ENCODE assay signal across 21 mouse cellular contexts in the genomic region with DNA sequence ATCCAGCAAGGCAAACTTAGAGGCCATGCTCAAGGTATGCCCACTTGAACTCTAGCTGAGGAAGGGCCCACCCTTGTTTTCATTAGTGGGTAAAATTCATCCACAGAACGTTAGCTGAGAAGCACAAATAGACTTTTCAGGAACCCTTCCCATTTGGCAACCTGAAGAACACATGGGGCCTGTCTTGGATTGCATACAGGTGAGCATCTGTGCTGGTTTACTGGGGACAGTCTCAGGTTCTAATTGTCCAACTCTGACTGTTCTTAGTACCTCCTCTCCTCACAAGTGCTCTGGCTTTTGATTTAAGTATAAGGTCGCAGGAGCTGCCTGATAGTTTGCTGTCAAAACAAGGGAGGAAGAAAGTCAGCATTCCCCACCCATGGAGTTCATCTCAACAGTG.
"Had no signal": no experiment of that assay in that cellular context is flagged by ENCODE, and none has a peak within 500 bp of the region (broad histone marks: within the 10 kb centered on the region; RNA-seq: fewer than 3 reads in every experiment).

No protein-coding gene starts in this region.

- H3K4me2 ChIP-seq: limb, embryonic 13.5 days; liver, embryonic 13.5 days; midbrain, embryonic 13.5 days; neural tube, embryonic 12.5 days; neural tube, embryonic 15.5 days had no signal

- H3K9me3 ChIP-seq: limb, embryonic 10.5 days; limb, embryonic 13.5 days; liver, embryonic 13.5 days; neural tube, embryonic 12.5 days; neural tube, embryonic 15.5 days had no signal

- H3K4me1 ChIP-seq: limb, embryonic 10.5 days; limb, embryonic 13.5 days; liver, embryonic 13.5 days; midbrain, embryonic 13.5 days; neural tube, embryonic 12.5 days; neural tube, embryonic 15.5 days had no signal

- H3K27me3 ChIP-seq: limb, embryonic 13.5 days; liver, embryonic 13.5 days; midbrain, embryonic 13.5 days; neural tube, embryonic 12.5 days; neural tube, embryonic 15.5 days had no signal

- H3K27ac ChIP-seq: limb, embryonic 10.5 days; limb, embryonic 13.5 days; liver, embryonic 13.5 days; macrophage; midbrain, embryonic 13.5 days; neural tube, embryonic 12.5 days; neural tube, embryonic 15.5 days; stomach, postnatal 0 days had no signal

- H3K4me3 ChIP-seq: limb, embryonic 10.5 days; limb, embryonic 13.5 days; liver, embryonic 13.5 days; midbrain, embryonic 13.5 days; neural tube, embryonic 12.5 days; neural tube, embryonic 15.5 days had no signal

- H3K9ac ChIP-seq: limb, embryonic 13.5 days; liver, embryonic 13.5 days; midbrain, embryonic 13.5 days; neural tube, embryonic 12.5 days; neural tube, embryonic 15.5 days had no signal

- ATAC-seq: midbrain, embryonic 13.5 days had no signal

- H3K36me3 ChIP-seq: limb, embryonic 10.5 days; limb, embryonic 13.5 days; liver, embryonic 13.5 days; midbrain, embryonic 13.5 days; neural tube, embryonic 12.5 days; neural tube, embryonic 15.5 days had no signal

- DNase-seq: kidney, adult 9 months; kidney, postnatal 14 days; kidney, postnatal 4 days; layer of hippocampus, postnatal 36 days; liver; liver, embryonic 13.5 days; lung, adult 2 months; lung, postnatal 14 days; right cerebral cortex, adult 18-20 months; right cerebral cortex, postnatal 14 days; right cerebral cortex, postnatal 4 days; thymus, adult 2 months; thymus, postnatal 14 days; thymus, postnatal 4 days had no signal
